Mouse (Mus musculus): ENCODE results near the gene 1700025G04Rik.

DNA sequence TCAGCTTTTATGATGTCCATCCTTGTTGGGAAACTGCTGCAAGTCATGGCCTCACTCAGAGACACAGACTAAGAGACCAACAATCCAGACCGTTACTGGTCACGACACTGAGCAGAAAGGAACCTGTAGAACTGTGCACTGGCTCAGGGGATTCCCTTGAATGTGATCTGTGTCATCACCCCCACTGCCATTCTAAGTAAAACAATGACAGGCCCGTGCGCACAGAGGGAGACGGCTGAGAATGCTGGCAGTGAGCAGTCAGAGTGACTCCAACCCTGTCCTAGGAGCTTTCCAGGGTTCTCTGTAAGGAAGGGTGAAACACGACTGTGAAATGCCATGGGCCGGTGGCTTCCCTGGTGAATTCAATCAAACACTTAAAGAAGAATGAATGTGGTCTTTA is 132.3 kb downstream of the 1700025G04Rik start:
- TF ChIP-seq CTCF (IDR thresholded peaks at IDR 0.05; ENCODE audit: extremely low read depth, insufficient read depth, low read length) (no peak), POLR2A (IDR thresholded peaks at IDR 0.05; ENCODE audit: extremely low read depth, insufficient read depth, low read length) (no peak)

Data from cortical plate, adult 2 months (tissue).